Mouse (Mus musculus): ENCODE measurements at regions not wholly inside any gene's neighbourhood (a gene's known extent, or its start where the extent isn't known, plus 50 kb on each side); places are given as distances from the start of the nearest gene placed in this dataset.
A peak's percentile ranks its signal among the peaks of the same experiment; 100 is the strongest.

GRCm38 (mm10) chr6:6414654-6415610 is 163.5 kb downstream of the Sem1 start:
- no peak for ATAC-seq
- no peak overlapping the region for H3K27ac ChIP-seq (ENCODE audit: low read depth, low read length)
- 79% methylated on average over 9 of the region's 9 CpGs for WGBS
- H3K4me2 ChIP-seq (ENCODE audit: low read length), result no peak overlapping the region
- H3K4me1 ChIP-seq (ENCODE audit: control insufficient read depth, insufficient read depth, low read depth, low read length), result no peaks in the 10 kb centered on the region
- no peaks in the 10 kb centered on the region for H3K9me3 ChIP-seq (ENCODE audit: control insufficient read depth, low read length)
- no peak overlapping the region for H3K4me3 ChIP-seq (ENCODE audit: low read length)
- H3K9ac ChIP-seq (ENCODE audit: low read depth, low read length), result no peak overlapping the region
- H3K27me3 ChIP-seq (replicated peaks; ENCODE audit: control insufficient read depth, insufficient read depth, low read length), result no peaks in the 10 kb centered on the region
- H3K36me3 ChIP-seq (ENCODE audit: control insufficient read depth, insufficient read depth, low read length), result no peaks in the 10 kb centered on the region

DNA sequence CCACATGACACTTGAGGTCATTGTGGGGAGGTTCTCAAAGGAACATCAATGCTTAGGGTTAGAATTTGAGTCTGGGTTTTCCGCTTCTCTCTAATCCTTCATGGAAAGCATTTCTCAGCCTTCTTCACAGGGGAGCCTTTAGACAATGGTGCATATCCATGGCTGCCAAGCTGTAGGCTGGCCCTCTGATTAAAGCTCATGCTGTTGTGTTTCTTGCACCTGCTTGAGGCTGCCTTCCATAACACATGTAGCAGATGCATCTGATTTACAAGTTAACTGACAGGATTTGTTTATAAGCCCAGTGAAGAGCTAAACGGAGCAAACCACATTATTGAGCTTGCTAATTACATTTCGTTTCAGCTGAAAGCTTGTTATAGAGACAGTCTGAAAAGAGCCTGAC is 180.5 kb downstream of the Sem1 start:
- Histone ChIP-seq H3K4me1 (ENCODE audit: control insufficient read depth, insufficient read depth, low read depth, low read length) (no peaks in the 10 kb centered on the region), H3K4me3 (ENCODE audit: low read length) (no peak overlapping the region), H3K27ac (ENCODE audit: low read depth, low read length) (no peak overlapping the region), H3K9me3 (ENCODE audit: control insufficient read depth, low read length) (no peaks in the 10 kb centered on the region), H3K36me3 (ENCODE audit: control insufficient read depth, insufficient read depth, low read length) (no peaks in the 10 kb centered on the region), H3K27me3 (replicated peaks; ENCODE audit: control insufficient read depth, insufficient read depth, low read length) (no peaks in the 10 kb centered on the region), H3K9ac (ENCODE audit: low read depth, low read length) (no peak overlapping the region), H3K4me2 (ENCODE audit: low read length) (no peak overlapping the region)
- ATAC-seq, result no peak
- WGBS, result 53% methylated on average over 3 of the region's 3 CpGs

DNA sequence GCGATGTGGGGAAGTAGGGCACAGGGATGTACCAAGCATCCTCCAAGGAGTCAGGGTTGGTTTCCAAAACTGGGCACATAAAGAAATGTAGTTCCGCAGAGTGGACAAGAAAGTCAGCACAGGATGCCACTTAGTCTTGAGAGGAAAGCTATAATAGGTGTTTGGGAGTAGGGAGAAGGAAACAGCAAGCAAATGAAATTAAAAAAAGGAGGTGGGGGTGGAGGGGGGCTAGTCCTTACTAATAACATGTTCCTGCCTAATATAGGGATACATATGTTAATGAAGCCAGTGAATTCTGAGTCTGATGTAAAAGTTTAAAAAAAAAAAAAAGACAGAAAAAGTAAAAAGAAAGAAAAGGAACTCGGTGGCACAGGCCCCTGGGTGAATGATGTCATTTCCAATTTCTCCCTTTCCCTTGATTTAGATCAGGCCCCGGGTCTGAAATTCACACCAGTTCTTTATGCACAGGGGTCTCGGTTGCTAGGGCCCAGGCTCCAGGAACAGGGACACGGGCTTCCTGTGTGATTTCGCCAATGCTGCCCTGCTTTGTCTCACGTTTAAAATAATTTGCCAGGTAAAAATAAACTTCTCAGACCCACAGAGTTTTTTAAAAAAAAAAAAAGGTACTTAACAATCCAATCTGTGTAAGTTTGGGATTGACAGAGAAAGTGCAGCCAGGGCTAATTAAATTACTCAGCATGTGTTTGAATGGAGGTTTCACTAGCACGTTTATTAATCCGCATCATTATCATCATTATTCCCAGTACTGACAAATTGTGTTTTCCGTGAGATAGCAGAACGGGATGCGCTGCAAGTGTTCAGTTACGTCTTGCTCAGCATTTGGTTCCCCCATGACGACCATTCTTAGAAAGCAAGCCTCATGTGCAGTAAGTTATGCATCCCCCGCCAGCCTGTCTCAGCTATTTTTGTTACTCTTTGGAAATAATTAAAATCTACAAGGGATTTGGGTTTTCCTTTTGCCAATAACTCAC is 172.8 kb upstream of the Slc25a13 start:
- 49% methylated on average over 16 of the region's 16 CpGs for WGBS
- Histone ChIP-seq H3K36me3 (ENCODE audit: control insufficient read depth, insufficient read depth, low read length) (no peaks in the 10 kb centered on the region), H3K9ac (ENCODE audit: low read depth, low read length) (no peak overlapping the region), H3K27ac (ENCODE audit: low read depth, low read length) (no peak overlapping the region), H3K27me3 (replicated peaks; ENCODE audit: control insufficient read depth, insufficient read depth, low read length) (no peaks in the 10 kb centered on the region), H3K4me2 (ENCODE audit: low read length) (no peak overlapping the region), H3K4me1 (ENCODE audit: control insufficient read depth, insufficient read depth, low read depth, low read length) (no peaks in the 10 kb centered on the region), H3K9me3 (ENCODE audit: control insufficient read depth, low read length) (no peaks in the 10 kb centered on the region), H3K4me3 (ENCODE audit: low read length) (no peak overlapping the region)
- ATAC-seq, result peak; percentile 45

GRCm38 (mm10) chr6:6388835-6389440 is 172.0 kb upstream of the Slc25a13 start:
- Histone ChIP-seq H3K27ac (ENCODE audit: low read depth, low read length) (no peak overlapping the region), H3K9ac (ENCODE audit: low read depth, low read length) (no peak overlapping the region), H3K4me3 (ENCODE audit: low read length) (no peak overlapping the region), H3K27me3 (replicated peaks; ENCODE audit: control insufficient read depth, insufficient read depth, low read length) (no peaks in the 10 kb centered on the region), H3K4me1 (ENCODE audit: control insufficient read depth, insufficient read depth, low read depth, low read length) (no peaks in the 10 kb centered on the region), H3K4me2 (ENCODE audit: low read length) (no peak overlapping the region), H3K9me3 (ENCODE audit: control insufficient read depth, low read length) (no peaks in the 10 kb centered on the region), H3K36me3 (ENCODE audit: control insufficient read depth, insufficient read depth, low read length) (no peaks in the 10 kb centered on the region)
- no peak for ATAC-seq
- 17% methylated on average over 5 of the region's 5 CpGs for WGBS

GRCm38 (mm10) chr6:6387571-6387970 is 170.6 kb upstream of the Slc25a13 start:
- no peaks in the 10 kb centered on the region for H3K27me3 ChIP-seq (replicated peaks; ENCODE audit: control insufficient read depth, insufficient read depth, low read length)
- no peak for ATAC-seq
- WGBS, result 64% methylated on average over 5 of the region's 5 CpGs
- no peak overlapping the region for H3K4me2 ChIP-seq (ENCODE audit: low read length)
- H3K4me1 ChIP-seq (ENCODE audit: control insufficient read depth, insufficient read depth, low read depth, low read length), result no peaks in the 10 kb centered on the region
- H3K9me3 ChIP-seq (ENCODE audit: control insufficient read depth, low read length), result no peaks in the 10 kb centered on the region
- H3K9ac ChIP-seq (ENCODE audit: low read depth, low read length), result no peak overlapping the region
- H3K36me3 ChIP-seq (ENCODE audit: control insufficient read depth, insufficient read depth, low read length), result no peaks in the 10 kb centered on the region
- H3K27ac ChIP-seq (ENCODE audit: low read depth, low read length), result no peak overlapping the region
- H3K4me3 ChIP-seq (ENCODE audit: low read length), result no peak overlapping the region

GRCm38 (mm10) chr6:6384971-6385370 is 168.0 kb upstream of the Slc25a13 start:
- ATAC-seq, result no peak
- no peaks in the 10 kb centered on the region for H3K4me1 ChIP-seq (ENCODE audit: control insufficient read depth, insufficient read depth, low read depth, low read length)
- H3K9me3 ChIP-seq (ENCODE audit: control insufficient read depth, low read length), result no peaks in the 10 kb centered on the region
- 64% methylated on average over 7 of the region's 7 CpGs for WGBS
- H3K4me3 ChIP-seq (ENCODE audit: low read length), result no peak overlapping the region
- no peaks in the 10 kb centered on the region for H3K27me3 ChIP-seq (replicated peaks; ENCODE audit: control insufficient read depth, insufficient read depth, low read length)
- H3K4me2 ChIP-seq (ENCODE audit: low read length), result no peak overlapping the region
- no peaks in the 10 kb centered on the region for H3K36me3 ChIP-seq (ENCODE audit: control insufficient read depth, insufficient read depth, low read length)
- no peak overlapping the region for H3K27ac ChIP-seq (ENCODE audit: low read depth, low read length)
- H3K9ac ChIP-seq (ENCODE audit: low read depth, low read length), result no peak overlapping the region

GRCm38 (mm10) chr6:6384441-6384840 is 167.5 kb upstream of the Slc25a13 start:
- Histone ChIP-seq H3K4me2 (ENCODE audit: low read length) (no peak overlapping the region), H3K4me3 (ENCODE audit: low read length) (no peak overlapping the region), H3K27me3 (replicated peaks; ENCODE audit: control insufficient read depth, insufficient read depth, low read length) (no peaks in the 10 kb centered on the region), H3K9me3 (ENCODE audit: control insufficient read depth, low read length) (no peaks in the 10 kb centered on the region), H3K36me3 (ENCODE audit: control insufficient read depth, insufficient read depth, low read length) (no peaks in the 10 kb centered on the region), H3K27ac (ENCODE audit: low read depth, low read length) (no peak overlapping the region), H3K9ac (ENCODE audit: low read depth, low read length) (no peak overlapping the region), H3K4me1 (ENCODE audit: control insufficient read depth, insufficient read depth, low read depth, low read length) (no peaks in the 10 kb centered on the region)
- ATAC-seq, result no peak
- WGBS, result 84% methylated on average over 6 of the region's 6 CpGs

DNA sequence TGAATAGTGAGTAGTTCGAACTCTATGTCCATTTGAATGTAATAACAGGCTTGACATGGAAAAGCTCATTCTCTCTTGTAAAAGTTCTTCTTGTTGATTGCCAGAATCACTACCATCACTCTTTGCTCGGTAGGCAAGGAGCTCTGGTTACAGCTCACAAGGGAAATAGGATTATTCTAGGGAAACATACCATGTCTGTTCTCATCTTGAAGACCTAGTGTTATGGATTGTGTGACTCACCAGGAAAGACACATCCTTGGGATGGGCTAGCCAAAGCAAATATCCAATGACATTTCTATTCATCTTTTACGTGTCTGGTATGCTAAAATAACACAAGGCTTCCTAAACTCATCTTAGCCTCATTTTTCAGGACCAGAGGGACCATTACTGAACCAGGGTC is 155.4 kb upstream of the Slc25a13 start:
- WGBS, result 87% methylated on average over 3 of the region's 3 CpGs
- no peak for ATAC-seq
- Histone ChIP-seq H3K4me1 (ENCODE audit: control insufficient read depth, insufficient read depth, low read depth, low read length) (no peaks in the 10 kb centered on the region), H3K4me2 (ENCODE audit: low read length) (no peak overlapping the region), H3K9me3 (ENCODE audit: control insufficient read depth, low read length) (no peaks in the 10 kb centered on the region), H3K36me3 (ENCODE audit: control insufficient read depth, insufficient read depth, low read length) (no peaks in the 10 kb centered on the region), H3K27ac (ENCODE audit: low read depth, low read length) (no peak overlapping the region), H3K4me3 (ENCODE audit: low read length) (no peak overlapping the region), H3K9ac (ENCODE audit: low read depth, low read length) (no peak overlapping the region), H3K27me3 (replicated peaks; ENCODE audit: control insufficient read depth, insufficient read depth, low read length) (no peaks in the 10 kb centered on the region)

Data from hindbrain, embryonic 16.5 days (tissue).